Mouse (Mus musculus): ENCODE measurements around the gene Capn5.

The Capn5 gene

DNA sequence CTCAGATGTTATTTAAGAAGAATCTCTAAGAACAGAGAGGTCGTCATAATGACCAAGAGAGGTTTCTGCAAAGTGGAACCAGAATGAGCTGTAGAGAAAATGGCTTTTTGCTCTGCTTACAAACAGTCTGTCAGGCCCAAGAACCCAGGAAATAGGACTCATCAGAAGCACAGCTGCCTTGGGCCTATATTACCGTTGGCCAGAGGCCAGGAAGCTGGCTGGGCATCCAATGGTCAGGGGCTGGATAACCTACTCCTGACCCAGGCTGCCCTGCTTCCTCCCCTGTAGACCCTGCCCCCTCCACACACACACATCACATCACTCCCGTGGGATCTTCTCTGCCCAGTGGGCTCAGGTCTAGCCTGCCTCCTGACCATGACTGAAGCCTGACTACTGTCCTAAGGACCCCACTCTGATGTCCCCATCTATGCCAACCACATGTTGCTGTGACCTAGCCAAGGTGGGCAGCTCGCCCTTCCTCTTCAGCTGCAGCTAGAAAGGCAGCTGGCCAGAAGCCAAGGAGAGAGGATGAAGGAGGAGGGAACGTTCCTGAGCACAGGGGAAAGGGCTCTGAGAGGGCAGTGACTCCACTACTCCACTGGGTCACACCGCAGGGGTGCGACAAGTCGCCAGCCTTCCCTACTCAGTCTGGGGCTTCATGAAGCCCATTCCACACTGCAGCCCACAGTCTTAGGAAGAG is 17.9 kb downstream of the Capn5 start:
- ChIA-PET CTCF (no interaction called here), POLR2A (interaction anchor here in 3 of 4 experiments (0.5 to 5.5 kb wide), 11 partner anchors 10 to 35 kb away, joined by 3 to 44 read pairs (median 5); partner anchors contain the start of genes Omp (in 2 of the 3) and Capn5 (in 1 of the 3))

DNA sequence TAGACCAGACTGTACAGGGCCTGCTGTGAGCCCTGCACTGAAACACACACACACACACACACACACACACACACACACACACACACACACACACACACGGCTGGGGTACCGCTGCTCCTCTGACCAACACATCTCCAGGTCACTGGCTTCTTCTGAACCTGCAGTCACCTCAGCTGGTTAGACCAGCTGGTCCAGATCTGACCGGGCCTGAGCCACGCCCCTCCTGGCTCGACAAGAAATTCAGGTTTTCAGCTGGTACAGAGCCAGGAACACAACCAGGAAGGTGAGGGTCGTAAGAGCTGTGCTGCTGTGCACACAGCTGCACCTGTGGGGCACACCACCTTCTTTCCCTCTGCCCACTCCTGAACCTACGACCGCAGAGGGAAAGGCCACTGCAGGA is 19.6 kb downstream of the Capn5 start:
- ChIA-PET CTCF (interaction anchor here (0.5 to 4.7 kb wide), 26 partner anchors 8 to 729 kb away, joined by 3 to 46 read pairs (median 4); partner anchors contain the start of genes Aqp11 (in 1 of the 4), Capn5 (in 1 of the 4) and Omp (in 1 of the 4)), POLR2A (interaction anchor here (0.6 to 5.5 kb wide), 34 partner anchors 8 to 1309 kb away, joined by 3 to 44 read pairs (median 6); partner anchors contain the start of genes Capn5 (in 2 of the 4), Omp (in 2 of the 4) and Tsku (in 1 of the 4))

DNA sequence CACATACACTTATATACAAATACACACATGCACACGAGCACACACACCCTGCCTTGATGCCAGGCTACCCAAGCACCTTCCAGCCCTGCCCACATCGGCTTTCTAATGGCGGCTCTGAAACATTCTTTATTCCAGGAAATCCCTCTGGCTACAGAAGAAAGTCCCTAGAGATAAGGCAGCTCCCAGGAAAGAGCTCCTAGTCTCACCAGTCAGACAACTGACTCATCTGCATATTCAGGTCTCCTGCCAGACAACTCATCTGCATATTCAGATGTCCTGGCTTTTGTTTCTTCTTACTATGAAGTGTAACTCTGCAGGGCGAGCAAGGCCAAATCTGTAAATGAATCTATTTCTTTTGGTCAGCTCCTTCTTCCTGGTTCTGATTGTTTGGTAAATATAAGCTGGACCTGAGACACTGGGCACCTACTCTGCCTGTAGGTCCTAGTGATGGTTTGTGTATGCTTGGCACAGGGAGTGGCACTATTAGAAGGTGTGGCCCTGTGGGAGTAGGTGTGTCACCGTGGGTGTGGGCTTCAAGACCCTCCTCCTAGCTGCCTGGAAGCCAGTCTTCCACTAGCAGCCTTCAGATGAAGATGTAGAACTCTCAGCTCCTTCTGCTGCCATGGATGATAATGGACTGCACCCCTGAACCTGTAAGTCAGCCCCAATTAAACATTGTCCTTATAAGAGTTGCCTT is 20.3 kb downstream of the Capn5 start:
- ChIA-PET CTCF (interaction anchor here (0.5 to 4.7 kb wide), 30 partner anchors 8 to 449 kb away, joined by 3 to 46 read pairs (median 4); partner anchors contain the start of genes Capn5 (in 2 of the 4), Omp (in 2 of the 4), Aqp11 (in 1 of the 4) and Tsku (in 1 of the 4)), POLR2A (interaction anchor here (0.6 to 5.5 kb wide), 44 partner anchors 8 to 1308 kb away, joined by 3 to 44 read pairs (median 5); partner anchors contain the start of genes Capn5 (in 2 of the 4), Omp (in 2 of the 4), Aamdc (in 1 of the 4) and Aqp11 (in 1 of the 4))

DNA sequence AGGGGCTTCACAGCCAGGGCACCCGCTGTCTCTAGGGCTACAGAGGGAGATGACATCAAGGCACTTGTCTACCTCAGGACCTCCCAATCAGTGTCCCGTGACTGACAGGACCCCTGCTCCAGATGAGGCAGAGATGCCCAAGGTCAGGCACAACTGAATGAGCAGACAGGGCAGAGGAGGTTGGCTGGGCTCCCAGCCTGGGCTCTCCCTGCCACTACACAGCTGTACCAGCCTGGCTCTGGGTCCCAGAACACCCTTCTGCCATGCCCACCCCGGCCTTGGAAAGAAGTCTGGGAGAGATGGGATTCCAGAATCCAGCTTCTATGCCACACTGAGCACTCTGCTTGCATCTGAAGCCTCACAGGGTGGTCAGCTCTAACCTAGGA is 21.8 kb downstream of the Capn5 start:
- ChIA-PET POLR2A (interaction anchor here in 3 of 4 experiments (0.6 to 5.5 kb wide), 14 partner anchors 8 to 215 kb away, joined by 3 to 44 read pairs (median 8); partner anchors contain the start of genes Capn5 (in 2 of the 3) and Omp (in 2 of the 3)), CTCF (interaction anchor here (0.6 to 5.0 kb wide), 22 partner anchors 11 to 761 kb away, joined by 3 to 68 read pairs (median 6); partner anchors contain the start of gene Omp (in 2 of the 4))

DNA sequence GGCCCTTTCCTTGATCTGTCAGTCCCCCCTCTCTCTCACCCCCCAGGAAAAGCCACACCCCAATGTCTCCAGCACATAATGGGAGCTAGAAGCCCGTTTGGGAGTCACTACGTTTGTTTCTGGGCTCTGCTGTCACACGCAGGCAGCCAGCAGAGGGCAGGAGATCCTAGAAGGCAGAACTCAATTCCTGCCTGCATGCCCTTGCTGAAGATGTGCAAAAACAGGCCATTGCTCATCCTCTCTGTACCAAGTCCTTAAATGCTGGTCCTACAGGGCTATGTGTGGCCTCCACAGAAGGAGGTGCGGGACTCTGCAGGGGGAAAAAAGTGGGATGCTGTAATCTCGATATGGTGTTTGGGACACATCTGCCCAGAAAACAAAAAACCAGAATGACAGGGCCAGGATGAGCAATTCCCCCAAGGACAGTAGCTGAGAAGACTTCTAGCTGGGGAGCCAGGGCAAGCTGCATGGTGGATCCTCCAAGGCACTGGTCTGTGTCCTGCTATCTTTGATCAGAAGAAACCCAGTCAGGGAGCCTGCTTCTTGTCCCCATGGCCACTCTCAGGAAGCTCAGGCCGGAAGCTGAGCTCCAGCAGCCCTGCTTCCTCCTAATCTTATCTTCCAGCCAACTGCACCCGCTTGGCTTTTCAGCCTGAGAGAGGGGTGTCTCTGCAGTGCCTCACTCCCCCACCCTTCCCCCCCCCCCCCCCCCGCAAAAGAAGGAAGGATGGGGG is 22.4 kb downstream of the Capn5 start:
- POLR2A ChIA-PET, result interaction anchor here in 3 of 4 experiments (0.6 to 5.5 kb wide), 17 partner anchors 9 to 216 kb away, joined by 3 to 44 read pairs (median 5); partner anchors contain the start of genes Omp (in 2 of the 3) and Capn5 (in 1 of the 3)
- CTCF ChIA-PET, result interaction anchor here (0.5 to 5.0 kb wide), 44 partner anchors 10 to 1109 kb away, joined by 3 to 68 read pairs (median 5); partner anchors contain the start of genes Omp (in 3 of the 4) and Capn5 (in 1 of the 4)

DNA sequence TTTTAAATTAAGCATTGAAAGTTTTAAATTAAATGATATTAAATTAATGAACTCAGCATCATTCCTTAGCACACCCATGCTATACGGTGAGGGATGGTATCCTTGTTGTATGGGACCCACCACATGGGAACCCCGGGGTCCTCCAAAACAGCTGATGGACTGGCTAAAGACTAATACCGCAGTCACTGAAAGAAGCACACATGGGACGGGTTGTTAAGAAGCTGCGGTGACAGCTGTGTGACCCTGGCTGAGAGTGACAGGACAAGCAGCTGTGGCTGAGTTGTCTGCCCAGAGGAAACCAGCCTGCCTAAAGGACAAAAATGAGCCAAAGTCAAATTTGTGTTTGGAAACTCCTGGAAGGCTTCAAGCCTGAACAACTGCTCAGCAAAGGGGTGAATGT is 24.2 kb downstream of the Capn5 start:
- CTCF ChIA-PET, result interaction anchor here (0.6 to 5.0 kb wide), 25 partner anchors 8 to 194 kb away, joined by 3 to 68 read pairs (median 7); partner anchors contain the start of gene Omp (in 2 of the 4)
- POLR2A ChIA-PET, result interaction anchor here in 3 of 4 experiments (1.0 to 2.1 kb wide), 7 partner anchors 9 to 37 kb away, joined by 3 to 7 read pairs (median 5); no protein-coding TSS in a partner anchor

DNA sequence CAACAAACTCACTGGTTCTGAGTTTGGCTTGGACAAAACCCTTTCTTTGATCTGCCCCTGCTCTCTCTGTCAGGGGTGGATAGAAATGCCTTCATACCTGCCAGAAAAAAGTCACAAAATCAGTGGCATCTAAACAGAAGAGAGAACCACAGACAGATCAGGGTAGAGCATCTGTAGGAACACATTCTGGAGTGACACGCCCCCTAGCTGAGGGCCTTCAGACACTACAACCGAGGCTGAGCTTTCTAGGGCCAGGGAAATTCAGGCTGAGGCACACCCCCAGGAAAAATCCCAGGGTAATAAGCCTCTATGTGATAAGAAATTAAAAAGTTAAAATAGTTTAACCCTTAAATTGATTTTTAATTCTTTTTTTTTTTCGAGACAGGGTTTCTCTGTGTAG is 24.7 kb downstream of the Capn5 start:
- ChIA-PET POLR2A (interaction anchor here in 3 of 4 experiments (0.6 to 2.1 kb wide), 9 partner anchors 9 to 1957 kb away, joined by 3 to 7 read pairs (median 5); no protein-coding TSS in a partner anchor), CTCF (interaction anchor here (0.6 to 5.0 kb wide), 37 partner anchors 9 to 1151 kb away, joined by 3 to 68 read pairs (median 4); partner anchors contain the start of genes Myo7a (in 1 of the 4) and Omp (in 1 of the 4))

DNA sequence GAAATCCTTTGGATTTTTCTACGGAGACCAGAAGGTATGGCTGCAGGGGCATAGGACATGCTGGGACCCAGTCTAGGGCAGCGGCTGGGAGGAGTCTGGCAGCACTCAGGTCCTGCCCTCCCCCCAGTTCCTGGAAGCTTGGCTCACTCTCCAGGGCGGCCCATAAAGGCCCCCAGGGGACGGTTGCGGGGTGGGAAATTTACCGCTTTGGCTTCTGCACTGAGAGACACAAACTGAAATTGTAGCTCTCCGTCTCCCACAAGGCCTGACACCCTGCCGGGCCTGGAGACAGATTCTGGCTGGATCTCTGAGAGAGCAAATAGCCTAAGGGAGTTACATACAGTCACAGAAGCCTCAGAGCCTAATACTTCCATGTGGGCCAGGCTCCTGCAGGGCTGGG is 25.7 kb downstream of the Capn5 start:
- ChIA-PET POLR2A (interaction anchor here in 3 of 4 experiments (0.7 to 2.1 kb wide), 5 partner anchors 10 to 38 kb away, joined by 3 to 7 read pairs (median 5); no protein-coding TSS in a partner anchor), CTCF (interaction anchor here (0.5 to 5.0 kb wide), 19 partner anchors 8 to 577 kb away, joined by 3 to 68 read pairs (median 5); partner anchors contain the start of gene Omp (in 1 of the 4))

DNA sequence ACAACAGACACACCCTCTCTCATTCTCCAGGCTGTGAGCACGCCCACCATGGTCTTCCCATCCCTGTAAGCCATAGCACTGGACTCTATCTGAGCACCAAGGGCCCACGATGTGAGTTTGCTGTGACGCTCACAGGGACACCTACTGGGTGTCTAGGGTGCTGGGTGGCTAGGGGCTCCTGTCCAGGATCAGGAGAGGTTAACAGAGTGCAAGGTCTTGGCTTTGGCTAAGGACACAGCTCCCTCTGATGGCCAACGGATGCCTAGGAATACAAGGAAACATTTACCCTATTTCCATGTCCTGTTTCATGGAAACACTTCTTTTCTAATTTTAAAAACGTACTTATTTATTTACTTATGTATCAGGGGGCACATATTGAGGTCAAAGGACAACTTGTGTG is 27.5 kb downstream of the Capn5 start:
- POLR2A ChIA-PET, result interaction anchor here in 3 of 4 experiments (0.7 to 1.4 kb wide), 4 partner anchors 8 to 14 kb away, joined by 3 to 4 read pairs (median 4); no protein-coding TSS in a partner anchor
- CTCF ChIA-PET, result interaction anchor here in 3 of 4 experiments (0.5 to 2.1 kb wide), 19 partner anchors 8 to 1471 kb away, joined by 3 to 9 read pairs (median 4); no protein-coding TSS in a partner anchor

DNA sequence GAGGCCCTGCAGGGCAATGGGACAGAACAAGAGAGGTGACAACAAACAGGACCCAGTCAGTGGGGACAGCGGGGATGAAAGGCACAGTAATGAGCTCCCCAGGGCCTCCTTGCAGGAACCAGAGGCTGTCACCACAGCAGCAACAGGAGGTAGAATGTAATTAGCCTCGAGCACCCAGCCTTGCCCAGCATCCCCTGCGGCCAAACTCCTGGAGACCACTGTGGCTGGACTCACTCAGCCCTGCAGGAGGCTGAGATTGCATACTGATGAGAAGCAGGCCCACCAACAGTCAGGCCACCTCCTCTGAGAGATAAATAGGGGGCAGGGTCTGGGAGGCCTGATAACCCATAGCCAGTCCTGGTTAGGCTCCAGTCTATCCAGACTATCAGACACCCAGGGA is 28.3 kb downstream of the Capn5 start:
- POLR2A ChIA-PET, result interaction anchor here in 3 of 4 experiments (0.8 to 1.4 kb wide), 3 partner anchors 9 to 15 kb away, joined by 3 to 4 read pairs (median 3); no protein-coding TSS in a partner anchor
- CTCF ChIA-PET, result interaction anchor here (0.5 to 2.1 kb wide), 19 partner anchors 9 to 572 kb away, joined by 3 to 9 read pairs (median 4); no protein-coding TSS in a partner anchor

DNA sequence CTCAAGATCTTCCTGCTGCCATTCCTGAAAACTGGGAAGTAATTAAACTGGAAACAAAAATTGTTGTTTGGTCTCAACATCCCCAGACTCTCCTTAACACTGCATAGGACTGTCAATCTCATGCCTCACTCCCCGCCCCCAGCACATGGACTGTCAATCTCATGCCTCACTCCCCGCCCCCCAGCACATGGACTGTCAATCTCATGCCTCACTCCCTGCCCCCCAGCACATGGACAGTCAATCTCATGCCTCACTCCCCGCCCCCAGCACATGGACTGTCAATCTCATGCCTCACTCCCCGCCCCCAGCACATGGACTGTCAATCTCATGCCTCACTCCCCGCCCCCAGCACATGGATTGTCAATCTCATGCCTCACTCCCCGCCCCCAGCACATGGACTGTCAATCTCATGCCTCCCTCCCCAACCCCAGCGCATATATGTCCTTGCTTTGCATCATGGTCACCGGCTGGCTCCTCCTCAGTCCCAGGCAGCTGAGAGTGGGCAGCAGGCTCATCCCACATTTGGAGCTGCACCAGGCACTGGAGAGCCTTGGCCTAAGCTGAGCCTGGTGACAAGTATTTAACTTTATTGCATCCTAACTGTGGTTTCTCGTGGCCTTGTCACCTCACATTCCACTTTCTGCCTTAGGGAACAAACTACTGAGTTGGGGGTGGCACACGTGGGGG is 29.2 kb downstream of the Capn5 start:
- POLR2A ChIA-PET, result interaction anchor here in 2 of 4 experiments (1.4 to 7.2 kb wide), 3 partner anchors 9 to 41 kb away, joined by 4 to 44 read pairs (median 5); no protein-coding TSS in a partner anchor
- CTCF ChIA-PET, result interaction anchor here in 2 of 4 experiments (0.6 to 2.1 kb wide), 6 partner anchors 8 to 41 kb away, joined by 6 to 8 read pairs (median 6); no protein-coding TSS in a partner anchor

DNA sequence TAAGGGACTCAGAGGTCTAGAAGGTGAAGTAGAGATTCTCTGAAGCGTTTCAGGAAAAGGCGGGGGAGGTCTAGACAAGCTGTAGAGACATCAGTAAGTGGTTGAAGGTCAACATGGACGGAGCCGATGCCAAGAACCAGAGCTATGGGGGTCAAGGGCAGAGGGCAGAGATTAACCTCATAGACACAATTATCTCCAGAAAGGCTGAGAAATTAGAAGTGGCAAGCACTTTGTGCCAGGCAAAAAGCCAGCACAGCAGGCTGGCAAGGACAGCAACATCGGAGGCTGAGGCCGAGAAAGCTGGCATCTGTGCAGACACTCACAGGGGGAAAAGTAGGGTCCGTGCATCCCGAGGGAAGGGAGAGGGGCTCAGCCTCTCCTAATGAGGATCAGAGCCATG is 30.3 kb downstream of the Capn5 start:
- CTCF ChIA-PET, result interaction anchor here in 1 of 4 experiments (1.1 to 8.2 kb wide), 4 partner anchors 7 to 46 kb away, joined by 3 to 68 read pairs (median 5); no protein-coding TSS in a partner anchor
- POLR2A ChIA-PET, result interaction anchor here in 2 of 4 experiments (1.5 to 7.2 kb wide), 3 partner anchors 10 to 42 kb away, joined by 3 to 44 read pairs (median 5); no protein-coding TSS in a partner anchor

DNA sequence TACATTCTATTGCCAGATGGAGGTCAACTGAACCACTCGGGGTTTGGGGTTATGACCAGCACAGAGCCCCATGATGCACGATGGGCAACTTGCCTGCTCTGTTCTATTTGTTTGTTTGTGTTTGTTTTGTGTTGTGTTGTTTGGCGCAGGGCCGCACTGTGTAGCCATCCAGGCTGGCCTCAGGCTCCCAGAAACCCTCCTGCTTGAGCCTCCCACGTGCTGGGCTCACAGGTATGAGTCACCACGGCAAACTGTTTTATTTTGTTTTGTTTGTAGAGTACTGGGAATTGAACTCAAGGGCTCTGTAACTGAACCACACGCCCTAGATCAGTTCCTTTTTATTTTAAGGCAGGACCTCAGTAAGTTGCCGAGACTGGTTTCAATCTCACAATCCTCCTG is 31.6 kb downstream of the Capn5 start:
- CTCF ChIA-PET, result interaction anchor here in 2 of 4 experiments (1.1 to 8.2 kb wide), 6 partner anchors 8 to 25 kb away, joined by 4 to 68 read pairs (median 6); no protein-coding TSS in a partner anchor
- POLR2A ChIA-PET, result interaction anchor here in 2 of 4 experiments (0.8 to 7.2 kb wide), 5 partner anchors 11 to 43 kb away, joined by 3 to 44 read pairs (median 5); no protein-coding TSS in a partner anchor

DNA sequence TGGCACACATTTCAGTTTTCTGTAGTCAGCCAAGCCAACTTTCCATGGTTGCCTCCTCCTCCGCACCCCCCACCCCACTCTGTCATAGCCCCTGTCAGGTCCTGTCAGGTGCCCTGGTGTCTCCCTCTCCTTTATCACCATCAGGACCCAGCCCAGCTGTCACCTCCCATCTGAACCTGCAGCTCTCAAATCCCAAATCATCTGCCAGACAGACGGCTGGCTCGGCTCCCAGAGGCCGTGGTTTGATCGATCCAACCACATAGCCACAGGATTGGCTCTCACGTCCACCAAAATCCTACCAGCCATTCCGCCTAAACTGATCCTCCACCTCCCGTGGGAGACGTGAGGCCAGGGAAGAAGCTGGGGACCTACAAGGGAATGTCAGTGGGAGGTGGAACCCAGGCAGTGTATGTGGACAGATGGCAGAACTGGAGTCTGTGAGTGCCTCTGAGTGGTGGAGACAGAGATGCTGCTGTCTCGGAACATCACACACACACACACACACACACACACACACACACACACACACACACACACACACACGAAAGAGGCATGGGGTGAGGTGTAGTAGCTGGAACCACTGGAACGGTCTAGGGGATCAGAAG is 32.1 kb downstream of the Capn5 start:
- CTCF ChIA-PET, result interaction anchor here in 3 of 4 experiments (0.9 to 8.2 kb wide), 10 partner anchors 8 to 74 kb away, joined by 3 to 68 read pairs (median 5); no protein-coding TSS in a partner anchor
- POLR2A ChIA-PET, result interaction anchor here in 2 of 4 experiments (0.8 to 7.2 kb wide), 3 partner anchors 12 to 21 kb away, joined by 3 to 44 read pairs (median 3); no protein-coding TSS in a partner anchor

DNA sequence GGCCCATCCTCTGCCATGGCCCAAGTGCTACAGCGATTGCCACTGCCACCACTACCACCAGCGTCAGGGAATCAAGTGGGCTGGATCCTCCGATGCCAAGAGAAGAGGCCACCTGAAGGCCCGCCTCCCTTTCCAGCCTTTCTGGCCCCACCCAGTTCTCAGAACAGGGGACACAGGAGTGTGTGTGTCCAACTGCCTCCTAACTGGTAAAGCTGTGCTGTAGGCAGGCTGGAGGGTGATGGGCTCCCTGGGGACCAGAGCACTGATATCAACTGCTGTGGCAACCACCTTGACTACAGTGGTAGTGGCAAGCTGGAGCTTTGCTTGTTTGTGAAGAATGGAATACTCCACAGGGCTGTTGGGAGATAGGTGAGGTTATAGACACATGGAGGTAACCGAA is 32.7 kb downstream of the Capn5 start, which contains the start of gene Omp:
Gene Omp, minus strand, starts transcription at position 101 of the 400 bp plus-strand sequence.
- ChIA-PET POLR2A (interaction anchor here in 3 of 4 experiments (0.6 to 7.2 kb wide), 4 partner anchors 12 to 509 kb away, joined by 3 to 44 read pairs (median 6); no protein-coding TSS in a partner anchor), CTCF (interaction anchor here in 3 of 4 experiments (0.8 to 8.2 kb wide), 13 partner anchors 9 to 74 kb away, joined by 3 to 68 read pairs (median 4); no protein-coding TSS in a partner anchor)

All from embryonic stem cell, embryonic (primary cell).